Mouse (Mus musculus): Measurements from ENCODE around the gene Olfr631.
"Not testable (repeated sequence)": the region's sequence is repeated elsewhere in the genome, so short reads cannot be mapped to it uniquely, and the experiment has no call there.

The Olfr631 gene

DNA sequence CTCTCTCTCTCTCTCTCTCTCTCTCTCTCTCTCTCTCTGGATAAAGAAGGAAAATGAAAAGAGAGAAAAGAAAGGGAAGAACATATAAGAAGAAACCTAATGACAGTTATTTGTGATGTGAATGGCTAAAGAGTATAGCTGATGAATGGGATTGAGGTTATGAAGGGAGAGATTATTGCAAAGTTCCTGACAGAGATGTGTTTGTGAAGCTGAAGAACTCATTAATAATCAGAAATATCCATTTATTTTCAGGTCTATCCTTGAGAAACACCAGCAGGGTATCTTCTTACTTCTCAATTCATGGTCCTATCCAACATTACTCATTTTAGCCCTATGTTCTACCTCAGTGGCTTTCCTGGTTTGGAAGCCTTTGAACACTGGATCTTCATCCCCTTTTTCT lies at the start of gene Olfr631:
Gene Olfr631 (plus strand): TSS at position 301 of the 400 bp plus-strand sequence.
- DNase-seq, result no peak

DNA sequence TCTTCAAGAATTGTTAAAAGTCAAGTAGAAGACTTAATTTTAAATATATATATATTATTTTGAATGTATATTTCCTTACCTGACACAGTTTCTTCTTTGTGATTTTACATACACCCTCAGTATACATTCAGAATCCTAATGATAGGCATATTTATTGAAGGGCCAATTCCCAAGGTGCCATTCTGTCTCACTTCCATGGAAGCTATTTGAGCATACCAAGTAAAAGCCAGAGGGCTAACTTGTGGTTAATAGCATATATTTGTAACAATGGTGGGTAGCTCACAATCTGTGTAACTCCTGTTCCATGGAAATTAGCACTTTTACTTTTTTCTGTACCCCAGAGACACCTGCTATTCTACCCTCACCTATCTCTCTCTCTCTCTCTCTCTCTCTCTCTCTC lies 42.5 kb upstream of the Olfr631 start, which contains the start of gene Olfr66:
Gene Olfr66 (minus strand): TSS at position 101 of the 400 bp plus-strand sequence.
- DNase-seq, result no peak

DNA sequence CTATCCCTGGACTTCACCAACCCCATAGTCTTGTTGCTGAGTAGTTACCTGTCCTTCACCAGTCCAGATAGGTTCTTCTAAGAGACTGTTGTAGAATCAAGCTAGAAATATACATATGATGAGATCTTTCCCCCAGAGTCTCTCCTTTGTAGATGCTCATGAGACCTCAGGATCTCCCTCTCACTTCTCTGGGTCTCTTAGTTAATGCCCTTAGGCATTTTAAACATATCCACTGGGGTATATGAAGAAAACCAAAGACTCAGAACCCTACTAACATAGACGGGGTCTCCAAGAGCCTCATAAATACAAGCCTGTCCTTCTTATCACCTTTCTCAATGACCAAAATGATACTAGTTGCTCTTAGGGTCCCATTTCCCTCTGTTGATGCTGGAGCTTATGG lies 34.2 kb upstream of the Olfr631 start, which contains the start of gene Olfr64:
Gene Olfr64 (minus strand): TSS at position 101 of the 400 bp plus-strand sequence.
- DNase-seq, result no peak

DNA sequence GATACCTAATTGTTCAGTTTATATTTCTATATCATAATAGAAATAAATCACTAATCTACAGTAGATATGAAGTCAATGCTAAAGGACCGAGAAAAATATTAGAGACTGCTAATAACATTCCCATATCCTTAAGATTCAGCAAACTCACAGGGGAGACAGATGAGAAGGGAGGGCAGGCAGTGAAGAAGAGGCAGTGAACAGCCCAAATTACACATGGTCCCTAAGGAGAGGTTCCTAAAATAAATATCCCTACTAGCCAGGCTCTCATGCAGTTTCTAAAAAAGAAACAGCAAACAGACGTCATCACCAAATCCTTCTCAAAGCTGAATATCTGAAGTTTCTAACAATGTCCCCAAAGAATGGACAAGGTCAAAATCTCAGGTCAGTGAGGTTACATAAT lies 25.4 kb upstream of the Olfr631 start, which contains the start of gene Olfr65:
Gene Olfr65 (plus strand): TSS at position 301 of the 400 bp plus-strand sequence.
- no peak for DNase-seq

DNA sequence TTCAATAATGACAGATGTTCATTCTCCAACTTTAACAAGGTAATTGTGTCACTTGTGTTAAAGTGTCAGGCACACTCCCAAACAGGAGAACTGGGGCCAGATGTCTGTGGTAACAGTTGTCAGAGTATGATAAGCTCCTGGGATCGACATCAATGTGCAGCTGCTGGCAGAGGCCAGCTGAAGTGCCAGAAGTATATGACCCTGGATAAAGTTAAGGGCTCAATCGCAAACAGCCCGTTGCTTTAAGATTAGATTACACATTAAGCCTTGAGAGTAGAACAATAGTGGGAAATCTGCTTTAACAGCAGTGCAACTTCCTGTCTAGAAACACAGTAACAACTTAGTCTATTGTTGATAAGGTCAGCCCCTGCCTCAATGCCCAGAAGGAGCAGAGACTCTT lies 18.6 kb upstream of the Olfr631 start:
- peak; percentile 5 for DNase-seq

DNA sequence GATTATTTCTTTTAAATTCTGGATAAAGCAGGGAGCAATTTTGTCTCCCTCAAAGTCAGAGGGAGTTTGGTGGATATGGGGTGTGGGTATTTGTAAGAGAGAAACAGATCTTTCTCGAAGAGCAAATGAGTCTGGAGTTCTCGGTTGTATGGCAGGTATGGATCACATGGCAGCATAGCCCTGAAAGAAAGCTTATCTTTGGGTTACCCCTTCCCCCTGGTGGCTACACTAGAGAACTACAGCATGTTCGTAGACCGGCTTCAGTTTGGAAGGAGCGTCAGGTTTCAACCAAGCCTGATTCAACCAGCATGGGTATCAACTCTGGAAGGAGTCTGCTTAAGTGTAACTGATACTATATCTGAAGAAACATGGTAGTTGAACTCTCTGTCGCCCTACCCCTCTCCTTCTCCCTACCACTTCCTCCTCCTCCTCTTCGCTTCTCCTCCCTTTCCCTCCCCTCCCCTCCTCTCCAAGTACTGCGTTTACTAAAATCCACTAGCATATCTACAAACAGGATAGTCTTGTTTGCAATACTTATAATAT lies 15.6 kb upstream of the Olfr631 start:
- DNase-seq, result no peak

DNA sequence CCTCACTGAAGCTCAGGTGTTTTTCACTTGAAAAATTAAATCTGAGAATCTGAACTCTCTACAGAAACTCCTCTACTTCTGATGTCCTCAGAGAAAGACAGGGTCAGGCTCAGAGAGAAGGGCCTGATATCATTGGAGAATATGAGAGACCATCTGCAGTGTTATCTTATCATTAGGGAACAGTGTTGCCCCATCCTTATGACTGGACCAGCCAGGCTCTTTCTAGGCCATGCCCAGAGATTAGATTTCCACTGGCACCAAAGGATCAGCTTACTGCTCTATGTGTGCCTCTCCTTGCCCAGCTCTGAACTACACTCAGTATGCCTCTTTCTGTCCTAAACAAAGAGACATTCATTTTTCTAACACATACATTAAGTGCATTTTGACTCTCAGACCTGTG lies 13.3 kb upstream of the Olfr631 start:
- no peak for DNase-seq

DNA sequence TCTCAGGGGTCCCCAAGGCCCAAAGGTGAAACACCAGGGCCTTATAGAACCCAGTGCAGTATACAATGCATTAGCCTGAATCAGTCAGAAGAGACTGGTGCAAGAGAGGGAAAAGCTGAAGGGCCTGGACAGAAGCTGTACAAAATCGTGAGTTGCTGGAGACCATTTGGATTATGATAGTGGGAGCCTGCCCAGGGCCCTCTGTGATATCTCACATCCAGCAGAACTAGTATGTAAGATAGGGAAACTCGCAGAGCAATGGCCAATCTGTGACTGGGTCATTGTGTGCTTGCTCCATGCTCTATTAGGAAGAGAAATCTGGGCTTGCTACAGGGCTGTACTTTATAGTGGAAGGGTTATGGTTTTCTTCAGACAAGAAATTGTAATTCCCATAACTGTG lies 5.6 kb downstream of the Olfr631 start, which contains the start of gene Olfr632:
Gene Olfr632 (plus strand): TSS at position 84 of the 400 bp plus-strand sequence.
- DNase-seq, result no peak

DNA sequence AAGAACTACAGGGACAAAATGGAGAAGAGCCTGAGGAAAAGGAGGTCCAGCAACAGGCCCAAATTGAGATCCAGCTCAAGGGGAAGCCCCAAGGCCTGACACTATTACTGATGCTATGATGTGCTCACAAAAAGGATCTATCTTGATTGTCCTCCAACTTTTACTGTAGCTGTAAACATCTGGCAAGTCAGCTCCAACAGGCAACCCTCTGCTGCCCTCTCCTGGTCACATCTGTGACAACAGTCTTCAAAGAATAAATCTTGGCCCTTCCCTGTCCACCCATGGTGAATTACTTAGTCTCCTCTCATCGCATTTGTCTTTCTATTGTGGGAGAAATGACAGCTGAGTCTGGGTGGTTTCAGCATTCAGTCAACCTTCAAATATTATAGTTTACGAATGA lies 14.1 kb downstream of the Olfr631 start:
- peak; percentile 37 for DNase-seq

DNA sequence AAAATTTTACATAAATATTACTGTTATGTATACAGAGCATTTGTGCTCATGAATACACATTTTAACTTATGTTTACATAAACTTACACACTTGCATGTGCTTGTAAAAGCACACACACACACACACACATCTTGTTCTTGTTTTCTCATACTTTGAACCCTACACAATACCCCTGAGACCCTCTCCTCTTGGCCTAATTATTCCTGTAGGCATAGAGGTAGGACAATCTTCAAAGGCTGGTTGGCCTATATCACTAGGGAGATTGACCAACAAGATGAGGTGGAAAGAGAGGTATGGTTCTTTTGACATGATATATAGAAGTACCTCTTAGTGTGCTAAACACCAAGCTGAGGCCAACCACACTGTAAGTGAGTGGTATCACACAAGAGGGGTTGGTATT lies 15.5 kb downstream of the Olfr631 start, which contains the start of gene Olfr633:
Gene Olfr633 (plus strand): TSS at position 301 of the 400 bp plus-strand sequence.
- DNase-seq, result no peak

DNA sequence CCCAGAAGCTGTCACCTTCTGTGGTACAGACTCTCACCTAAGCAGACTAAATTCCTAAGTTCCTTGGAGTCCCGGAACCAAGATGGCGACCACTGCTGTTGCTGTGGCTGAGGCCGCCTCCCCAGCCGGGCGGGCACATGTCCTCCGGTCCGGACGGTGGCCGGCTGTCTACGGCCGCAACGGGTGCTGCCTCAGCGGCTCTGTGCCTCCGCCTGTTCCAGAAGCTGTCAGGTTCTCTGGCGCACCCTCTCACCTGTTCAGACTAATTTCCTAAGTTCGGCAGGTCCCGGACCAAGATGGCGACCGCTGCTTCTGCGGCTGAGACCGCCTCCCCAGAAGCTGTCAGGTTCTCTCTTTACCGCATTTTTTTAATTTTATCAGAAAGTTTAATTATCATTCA lies 38.2 kb downstream of the Olfr631 start:
- DNase-seq, result not testable (repeated sequence)

DNA sequence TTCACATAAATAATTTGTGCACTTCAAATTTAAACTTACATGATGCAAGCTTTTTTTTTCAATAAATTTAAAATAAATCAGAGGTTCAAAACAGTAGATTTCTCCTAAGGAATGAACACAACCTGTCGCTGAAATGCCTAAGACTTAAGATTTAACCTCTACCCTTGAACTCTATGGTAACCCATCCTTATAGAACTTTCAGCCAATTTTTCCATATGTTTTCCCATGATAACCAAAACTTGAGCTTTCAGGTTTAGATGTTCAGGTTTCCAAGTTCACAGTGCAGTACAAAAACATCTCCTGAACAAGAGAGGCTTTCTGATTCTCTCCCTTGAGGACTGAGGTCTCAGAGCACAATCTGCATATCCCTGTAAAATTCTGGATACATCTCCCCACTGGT lies 42.2 kb downstream of the Olfr631 start, which contains the start of gene Olfr635:
Gene Olfr635 (plus strand): TSS at position 301 of the 400 bp plus-strand sequence.
- no peak for DNase-seq

DNA sequence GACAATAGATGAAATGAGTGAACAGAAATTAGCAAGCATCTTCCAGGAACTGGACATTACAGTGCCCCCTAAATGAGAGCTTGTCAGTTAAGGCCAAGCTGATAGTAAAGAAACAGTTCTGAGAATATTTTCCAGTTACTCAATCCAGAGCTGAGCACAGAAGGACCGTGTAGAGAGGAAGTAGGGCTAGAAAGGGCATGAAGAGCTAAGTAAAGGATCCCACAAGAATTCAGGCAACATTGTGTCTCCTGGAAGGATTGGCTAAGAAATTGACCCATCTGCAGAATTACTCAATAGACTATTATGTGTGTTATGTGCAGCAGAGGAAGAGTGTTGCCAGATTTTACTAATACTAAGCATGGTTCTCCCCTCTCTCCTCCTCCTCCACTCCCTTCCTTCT lies 43.2 kb downstream of the Olfr631 start:
- DNase-seq, result no peak
